In genomic region chr11:103234447-103234846, GRCm38 (mm10) we compare ENCODE assay signal across 23 mouse cellular contexts. TPM values are rescaled to one million over a fixed set of nuclear protein-coding genes. Genes with fewer than 3 reads are reported as not detected.
DNase-seq lines count a peak whose midpoint lies in the region; ATAC-seq and TF ChIP-seq lines count a peak whose summit lies in the region.
"Had no signal": no experiment of that assay in that cellular context is flagged by ENCODE, and none has a peak within 500 bp of the region (broad histone marks: within the 10 kb centered on the region; RNA-seq: fewer than 3 reads in every experiment).

No protein-coding gene starts in this region.

- H3K4me1 ChIP-seq in embryonic facial prominence, embryonic 12.5 days, result peaks cover 8% of the 10 kb centered on the region; the same call in 1 of the 2 replicates
- H3K4me1 ChIP-seq in embryonic facial prominence, embryonic 10.5 days, result peaks cover 17% of the 10 kb centered on the region
- H3K4me1 ChIP-seq in hindbrain, embryonic 14.5 days (replicated peaks; ENCODE audit: control insufficient read depth, insufficient read depth, low read length), result no peaks in the 10 kb centered on the region
- H3K4me1 ChIP-seq in hindbrain, embryonic 11.5 days (replicated peaks; ENCODE audit: control insufficient read depth, insufficient read depth, low read length), result no peaks in the 10 kb centered on the region
- no peaks in the 10 kb centered on the region for H3K4me1 ChIP-seq in midbrain, postnatal 0 days (ENCODE audit: insufficient read depth, low read length)
- no peaks in the 10 kb centered on the region for H3K4me1 ChIP-seq in midbrain, embryonic 16.5 days (ENCODE audit: control insufficient read depth, insufficient read depth, low read length)
- H3K4me1 ChIP-seq in heart, embryonic 10.5 days, result peaks cover 8% of the 10 kb centered on the region; the same call in 1 of the 2 replicates

- H3K4me2 ChIP-seq in embryonic facial prominence, embryonic 12.5 days (replicated peaks), result no peak overlapping the region
- H3K4me2 ChIP-seq in hindbrain, embryonic 14.5 days (replicated peaks), result no peak overlapping the region
- no peak overlapping the region for H3K4me2 ChIP-seq in hindbrain, embryonic 11.5 days (replicated peaks; ENCODE audit: low read depth, low read length)
- H3K4me2 ChIP-seq in midbrain, postnatal 0 days (ENCODE audit: low read depth, low read length, poor library complexity, severe bottlenecking), result no peak overlapping the region
- H3K4me2 ChIP-seq in midbrain, embryonic 16.5 days (ENCODE audit: low read length), result no peak overlapping the region
- H3K4me2 ChIP-seq: intestine, embryonic 15.5 days had no signal

- no peak overlapping the region for H3K27ac ChIP-seq in embryonic facial prominence, embryonic 12.5 days
- H3K27ac ChIP-seq in embryonic facial prominence, embryonic 10.5 days (replicated peaks), result no peak overlapping the region
- H3K27ac ChIP-seq in hindbrain, embryonic 14.5 days, result no peak overlapping the region
- H3K27ac ChIP-seq in hindbrain, embryonic 11.5 days (ENCODE audit: low read depth, low read length), result no peak overlapping the region
- H3K27ac ChIP-seq in midbrain, postnatal 0 days (ENCODE audit: low read depth, low read length), result no peak overlapping the region
- no peak overlapping the region for H3K27ac ChIP-seq in midbrain, embryonic 16.5 days (ENCODE audit: low read length)
- H3K27ac ChIP-seq in heart, embryonic 10.5 days, result no peak overlapping the region
- H3K27ac ChIP-seq: intestine, embryonic 15.5 days had no signal

- TF ChIP-seq CTCF in midbrain, postnatal 0 days (IDR thresholded peaks at IDR 0.05), result no peak

- peaks cover 41% of the 10 kb centered on the region for H3K36me3 ChIP-seq in embryonic facial prominence, embryonic 12.5 days
- H3K36me3 ChIP-seq in embryonic facial prominence, embryonic 10.5 days (replicated peaks), result peaks cover 57% of the 10 kb centered on the region
- peaks cover 52% of the 10 kb centered on the region for H3K36me3 ChIP-seq in hindbrain, embryonic 14.5 days (replicated peaks; ENCODE audit: control insufficient read depth, insufficient read depth)
- peaks cover 8% of the 10 kb centered on the region; the same call in 1 of the 2 replicates for H3K36me3 ChIP-seq in hindbrain, embryonic 11.5 days (ENCODE audit: control insufficient read depth, insufficient read depth, low read length)
- peaks cover 33% of the 10 kb centered on the region for H3K36me3 ChIP-seq in midbrain, postnatal 0 days (ENCODE audit: insufficient read depth, low read length)
- peaks cover 25% of the 10 kb centered on the region for H3K36me3 ChIP-seq in midbrain, embryonic 16.5 days (ENCODE audit: control insufficient read depth, insufficient read depth, low read length)
- peaks cover 39% of the 10 kb centered on the region for H3K36me3 ChIP-seq in heart, embryonic 10.5 days

- no peak overlapping the region for H3K4me3 ChIP-seq in embryonic facial prominence, embryonic 12.5 days
- H3K4me3 ChIP-seq in embryonic facial prominence, embryonic 10.5 days, result no peak overlapping the region
- H3K4me3 ChIP-seq in hindbrain, embryonic 14.5 days (replicated peaks; ENCODE audit: low read length), result no peak overlapping the region
- no peak overlapping the region for H3K4me3 ChIP-seq in hindbrain, embryonic 11.5 days (ENCODE audit: low read depth, low read length)
- no peak overlapping the region for H3K4me3 ChIP-seq in midbrain, postnatal 0 days (ENCODE audit: low read depth, low read length)
- H3K4me3 ChIP-seq in midbrain, embryonic 16.5 days (ENCODE audit: low read depth, low read length), result no peak overlapping the region
- H3K4me3 ChIP-seq in heart, embryonic 10.5 days, result no peak overlapping the region
- H3K4me3 ChIP-seq: intestine, embryonic 15.5 days had no signal

- DNase-seq in embryonic facial prominence, embryonic 10.5 days (ENCODE audit: low spot score), result no peak
- peak; percentile 44 for DNase-seq in hindbrain, embryonic 14.5 days (ENCODE audit: low spot score)
- no peak for DNase-seq in hindbrain, embryonic 11.5 days (ENCODE audit: low spot score)
- DNase-seq in midbrain, postnatal 0 days (ENCODE audit: low spot score), result peak; percentile 53
- DNase-seq in heart, embryonic 10.5 days (ENCODE audit: low spot score), result no peak
- DNase-seq: adrenal gland, postnatal 14 days; cerebellum, adult 2 months; cerebellum, postnatal 14 days; heart, adult 11 months; heart, postnatal 10 days; heart, postnatal 4 days; kidney, adult 18-20 months had no signal

- no peaks in the 10 kb centered on the region for H3K27me3 ChIP-seq in embryonic facial prominence, embryonic 12.5 days
- H3K27me3 ChIP-seq in embryonic facial prominence, embryonic 10.5 days (replicated peaks; ENCODE audit: low read depth, poor library complexity, severe bottlenecking), result no peaks in the 10 kb centered on the region
- no peaks in the 10 kb centered on the region for H3K27me3 ChIP-seq in hindbrain, embryonic 14.5 days (ENCODE audit: control insufficient read depth, insufficient read depth, low read length)
- H3K27me3 ChIP-seq in hindbrain, embryonic 11.5 days (ENCODE audit: control insufficient read depth, insufficient read depth, low read length), result no peaks in the 10 kb centered on the region
- H3K27me3 ChIP-seq in midbrain, postnatal 0 days (ENCODE audit: insufficient read depth, low read length), result no peaks in the 10 kb centered on the region
- H3K27me3 ChIP-seq in midbrain, embryonic 16.5 days (ENCODE audit: control insufficient read depth, insufficient read depth, low read depth, low read length), result no peaks in the 10 kb centered on the region
- H3K27me3 ChIP-seq in heart, embryonic 10.5 days (ENCODE audit: insufficient read depth, poor library complexity, severe bottlenecking), result no peaks in the 10 kb centered on the region
- H3K27me3 ChIP-seq: intestine, embryonic 15.5 days had no signal

- 74% methylated on average over 1 of the region's 1 CpGs for WGBS in embryonic facial prominence, embryonic 12.5 days
- WGBS in embryonic facial prominence, embryonic 10.5 days, result 70% methylated on average over 1 of the region's 1 CpGs
- 79% methylated on average over 1 of the region's 1 CpGs for WGBS in hindbrain, embryonic 14.5 days
- 88% methylated on average over 1 of the region's 1 CpGs for WGBS in hindbrain, embryonic 11.5 days
- 75% methylated on average over 1 of the region's 1 CpGs for WGBS in midbrain, postnatal 0 days
- WGBS in midbrain, embryonic 16.5 days, result 64% methylated on average over 1 of the region's 1 CpGs
- WGBS in heart, embryonic 10.5 days, result 88% methylated on average over 1 of the region's 1 CpGs

- H3K9me3 ChIP-seq in embryonic facial prominence, embryonic 12.5 days, result no peaks in the 10 kb centered on the region
- no peaks in the 10 kb centered on the region for H3K9me3 ChIP-seq in embryonic facial prominence, embryonic 10.5 days
- H3K9me3 ChIP-seq in hindbrain, embryonic 14.5 days (ENCODE audit: control insufficient read depth, low read length), result no peaks in the 10 kb centered on the region
- H3K9me3 ChIP-seq in hindbrain, embryonic 11.5 days (ENCODE audit: control insufficient read depth, low read length), result no peaks in the 10 kb centered on the region
- H3K9me3 ChIP-seq in midbrain, postnatal 0 days (ENCODE audit: low read length), result no peaks in the 10 kb centered on the region
- H3K9me3 ChIP-seq in midbrain, embryonic 16.5 days (replicated peaks; ENCODE audit: control insufficient read depth, low read length, poor library complexity, severe bottlenecking), result no peaks in the 10 kb centered on the region; the same call in 1 of the 2 replicates
- no peaks in the 10 kb centered on the region for H3K9me3 ChIP-seq in heart, embryonic 10.5 days
- H3K9me3 ChIP-seq: intestine, embryonic 15.5 days had no signal

- H3K9ac ChIP-seq in embryonic facial prominence, embryonic 12.5 days, result 0 out of 2 replicates have a peak overlapping the region, but pooled peaks have one; percentile 13
- no peak overlapping the region for H3K9ac ChIP-seq in hindbrain, embryonic 14.5 days
- no peak overlapping the region for H3K9ac ChIP-seq in hindbrain, embryonic 11.5 days (ENCODE audit: low read depth, low read length)
- no peak overlapping the region for H3K9ac ChIP-seq in midbrain, postnatal 0 days (replicated peaks; ENCODE audit: low read length, poor library complexity, severe bottlenecking)
- H3K9ac ChIP-seq in midbrain, embryonic 16.5 days (ENCODE audit: low read depth, low read length), result no peak overlapping the region
- H3K9ac ChIP-seq: intestine, embryonic 15.5 days had no signal

- no peak for ATAC-seq in embryonic facial prominence, embryonic 12.5 days (ENCODE audit: insufficient number of reproducible peaks, insufficient read depth, low FRiP score, low TSS enrichment)
- ATAC-seq in hindbrain, embryonic 14.5 days (ENCODE audit: low FRiP score), result no peak
- no peak for ATAC-seq in hindbrain, embryonic 11.5 days (ENCODE audit: low FRiP score)
- ATAC-seq in midbrain, postnatal 0 days (ENCODE audit: low FRiP score), result no peak
- no peak for ATAC-seq in midbrain, embryonic 16.5 days
- ATAC-seq: forebrain, embryonic 14.5 days; intestine, embryonic 15.5 days had no signal

RNA-seq across cellular contexts. Expression of gene Spata32, which starts 16.2 kb away (rescaled TPM):
- polyA plus RNA-seq in embryonic facial prominence, embryonic 12.5 days (2016; fragmentation: Nextera tagmentation; extraction: Ambion mirVana), result not detected in 2 replicates
- polyA plus RNA-seq in embryonic facial prominence, embryonic 10.5 days (2016; fragmentation: Nextera tagmentation; extraction: Ambion mirVana), result not detected in 2 replicates
- polyA plus RNA-seq in hindbrain, embryonic 14.5 days (2014; fragmentation: Nextera tagmentation; extraction: Ambion mirVana), result 0.29 and 0.31 TPM in 2 replicates
- polyA plus RNA-seq in hindbrain, embryonic 11.5 days (2014; fragmentation: Nextera tagmentation; extraction: Ambion mirVana), result not detected in 2 replicates
- total RNA-seq in midbrain, postnatal 0 days (2014; rRNA removed), result 1.4 and 1.9 TPM in 2 replicates
- 1.2 and 1.5 TPM in 2 replicates for polyA plus RNA-seq in midbrain, postnatal 0 days (2015; fragmentation: Nextera tagmentation; extraction: Ambion mirVana)
- 1.2 and 1.3 TPM in 2 replicates for polyA plus RNA-seq in midbrain, embryonic 16.5 days (2015; fragmentation: Nextera tagmentation; extraction: Ambion mirVana)
- polyA plus RNA-seq in heart, embryonic 10.5 days (2016; fragmentation: Nextera tagmentation; extraction: Ambion mirVana), result not detected in 2 replicates
- total RNA-seq: adrenal gland, adult 18-20 months; adrenal gland, postnatal 14 days; gastrocnemius, postnatal 36 days; heart, postnatal 10 days; heart, postnatal 4 days; MEL had no signal
- polyA plus RNA-seq: C2C12; embryonic facial prominence, embryonic 14.5 days; forebrain, embryonic 14.5 days; heart, embryonic 14.5 days; intestine, embryonic 15.5 days had no signal

RNA-seq across cellular contexts. Expression of gene 1700023F06Rik, which starts 26.1 kb away (rescaled TPM):
- polyA plus RNA-seq in embryonic facial prominence, embryonic 12.5 days (2016; fragmentation: Nextera tagmentation; extraction: Ambion mirVana), result 0.95 and 1.1 TPM in 2 replicates
- polyA plus RNA-seq in embryonic facial prominence, embryonic 10.5 days (2016; fragmentation: Nextera tagmentation; extraction: Ambion mirVana), result 0.47 and 0.49 TPM in 2 replicates
- polyA plus RNA-seq in hindbrain, embryonic 14.5 days (2014; fragmentation: Nextera tagmentation; extraction: Ambion mirVana), result 1.9 TPM in 2 replicates
- polyA plus RNA-seq in hindbrain, embryonic 11.5 days (2014; fragmentation: Nextera tagmentation; extraction: Ambion mirVana), result 0.25 and 0.27 TPM in 2 replicates
- 0.61 TPM in 1 of 2 replicates, not detected in the other for total RNA-seq in midbrain, postnatal 0 days (2014; rRNA removed)
- 4.3 and 4.9 TPM in 2 replicates for polyA plus RNA-seq in midbrain, postnatal 0 days (2015; fragmentation: Nextera tagmentation; extraction: Ambion mirVana)
- 2.3 and 3.1 TPM in 2 replicates for polyA plus RNA-seq in midbrain, embryonic 16.5 days (2015; fragmentation: Nextera tagmentation; extraction: Ambion mirVana)
- 0.35 TPM in 1 of 2 replicates, not detected in the other for polyA plus RNA-seq in heart, embryonic 10.5 days (2016; fragmentation: Nextera tagmentation; extraction: Ambion mirVana)
- total RNA-seq: common myeloid progenitor, adult 5-6 weeks; gastrocnemius, postnatal 36 days; heart, postnatal 10 days; heart, postnatal 4 days; MEL had no signal

RNA-seq across cellular contexts. Expression of gene Map3k14, which starts 32.8 kb away (rescaled TPM):
- 4.7 and 5.2 TPM in 2 replicates for polyA plus RNA-seq in embryonic facial prominence, embryonic 12.5 days (2016; fragmentation: Nextera tagmentation; extraction: Ambion mirVana)
- 3.1 and 3.2 TPM in 2 replicates for polyA plus RNA-seq in embryonic facial prominence, embryonic 10.5 days (2016; fragmentation: Nextera tagmentation; extraction: Ambion mirVana)
- polyA plus RNA-seq in hindbrain, embryonic 14.5 days (2014; fragmentation: Nextera tagmentation; extraction: Ambion mirVana), result 2.9 and 4.0 TPM in 2 replicates
- polyA plus RNA-seq in hindbrain, embryonic 11.5 days (2014; fragmentation: Nextera tagmentation; extraction: Ambion mirVana), result 3.0 and 3.3 TPM in 2 replicates
- 4.8 and 6.1 TPM in 2 replicates for total RNA-seq in midbrain, postnatal 0 days (2014; rRNA removed)
- polyA plus RNA-seq in midbrain, postnatal 0 days (2015; fragmentation: Nextera tagmentation; extraction: Ambion mirVana), result 1.5 and 1.7 TPM in 2 replicates
- polyA plus RNA-seq in midbrain, embryonic 16.5 days (2015; fragmentation: Nextera tagmentation; extraction: Ambion mirVana), result 4.4 TPM in 2 replicates
- polyA plus RNA-seq in heart, embryonic 10.5 days (2016; fragmentation: Nextera tagmentation; extraction: Ambion mirVana), result 1.7 and 2.1 TPM in 2 replicates

Comparison
In these comparisons a context has a peak if more than half of its experiments do, and no peak if none do; other contexts are left out.
1. DNase-seq: peak in hindbrain, embryonic 14.5 days (single experiment) and midbrain, postnatal 0 days (single experiment); none in embryonic facial prominence, embryonic 10.5 days (single experiment), hindbrain, embryonic 11.5 days (single experiment) and heart, embryonic 10.5 days (single experiment).